Mouse (Mus musculus): ENCODE data around the gene Mical2. TPM values are rescaled to one million over a fixed set of nuclear protein-coding genes. Genes with fewer than 3 reads are reported as not detected.

The Mical2 gene
- total and polyA plus RNA-seq, 3 experiments, result not detected

DNA sequence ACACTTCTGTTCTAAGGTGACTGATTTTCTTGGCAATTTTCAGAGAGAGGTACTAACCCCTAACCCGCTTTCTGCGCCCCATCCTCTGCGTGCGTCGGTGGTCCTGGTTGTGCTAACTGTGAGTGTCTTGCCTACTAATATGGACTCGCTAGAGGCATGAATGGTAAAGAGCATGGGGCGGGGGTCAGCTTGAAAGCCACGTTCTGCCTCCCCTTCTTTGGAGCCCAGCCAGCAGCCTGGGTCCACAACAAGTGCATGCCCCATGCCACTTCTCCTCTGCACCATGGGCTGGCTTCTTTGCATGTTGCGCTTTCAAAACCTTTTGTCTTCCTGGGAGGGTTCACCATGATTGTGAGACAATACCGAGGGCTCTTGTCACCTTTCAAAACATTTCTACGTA, 128.3 kb downstream of the Mical2 start:
- dilution Hi-C loops (cut with MboI; ENCODE audit: extremely low pct_ligation_motif_present, extremely low pct_unique_long_range_greater_than_20kb, low sequenced_read_pairs), result no loop called here
- no peak for DNase-seq (ENCODE audit: extremely low read depth)
- H3K4me3 ChIP-seq (replicated peaks in 1 of 3; ENCODE audit: low read depth in 2 of 3, low read length in 2 of 3, poor library complexity in 1 of 3), result no peak overlapping the region
- H3K9me3 ChIP-seq (replicated peaks; ENCODE audit: low read length), result peaks cover 8% of the 10 kb centered on the region
- no peak overlapping the region for H3K27ac ChIP-seq (ENCODE audit: insufficient read depth, low read depth)
- H3K79me2 ChIP-seq (replicated peaks; ENCODE audit: control insufficient read depth, extremely low read depth, insufficient read depth, poor library complexity, severe bottlenecking), result no peaks in the 10 kb centered on the region
- no peak for TF ChIP-seq ZKSCAN1 (IDR thresholded peaks at IDR 0.05; ENCODE audit: borderline replicate concordance, low read depth, low read length)
- no peak for TF ChIP-seq E2F4 (IDR thresholded peaks at IDR 0.05; ENCODE audit: insufficient replicate concordance, low read depth, low read length)
- no peak for TF ChIP-seq TCF12 (IDR thresholded peaks at IDR 0.05; ENCODE audit: low read depth, low read length)
- TF ChIP-seq MAX (IDR thresholded peaks at IDR 0.05; ENCODE audit: low read length), result no peak
- TF ChIP-seq CTCF (conservative IDR thresholded peaks at IDR 0.05 in 1 of 2, IDR thresholded peaks at IDR 0.05 in 1 of 2; ENCODE audit: low read depth in 2 of 2, low read length in 2 of 2), result no peak
- TF ChIP-seq GABPA (IDR thresholded peaks at IDR 0.05; ENCODE audit: insufficient replicate concordance, low read depth, low read length), result no peak
- TF ChIP-seq TBP (conservative IDR thresholded peaks at IDR 0.05; ENCODE audit: low read depth, low read length), result no peak
- TF ChIP-seq BHLHE40 (IDR thresholded peaks at IDR 0.05; ENCODE audit: low read depth, low read length), result no peak
- TF ChIP-seq JUND (conservative IDR thresholded peaks at IDR 0.05; ENCODE audit: low read depth, low read length), result no peak
- no peak for TF ChIP-seq ELF1 (IDR thresholded peaks at IDR 0.05; ENCODE audit: low read depth, low read length)
- no peak for TF ChIP-seq MAZ (IDR thresholded peaks at IDR 0.05; ENCODE audit: low read depth, low read length)
- TF ChIP-seq USF1 (IDR thresholded peaks at IDR 0.05; ENCODE audit: low read depth, low read length), result no peak
- TF ChIP-seq CHD1 (IDR thresholded peaks at IDR 0.05; ENCODE audit: low read depth, low read length), result no peak
- no peak for TF ChIP-seq NELFE (IDR thresholded peaks at IDR 0.05; ENCODE audit: low read depth, low read length)
- TF ChIP-seq ZNF384 (IDR thresholded peaks at IDR 0.05; ENCODE audit: low read depth, low read length), result no peak
- no peak overlapping the region for H3K4me2 ChIP-seq (ENCODE audit: insufficient read depth, low read depth, poor library complexity, severe bottlenecking)
- peaks cover 64% of the 10 kb centered on the region for H3K27me3 ChIP-seq (replicated peaks)
- H3K9ac ChIP-seq (ENCODE audit: insufficient read depth, low read depth), result no peak overlapping the region
- no peaks in the 10 kb centered on the region for H3K36me3 ChIP-seq (replicated peaks in 1 of 2; ENCODE audit: control insufficient read depth in 1 of 2, insufficient read depth in 1 of 2, low read length in 1 of 2)
- H3K4me1 ChIP-seq (ENCODE audit: control insufficient read depth in 1 of 2, insufficient read depth in 2 of 2), result no peaks in the 10 kb centered on the region
- in situ Hi-C loops (cut with MboI; ENCODE audit: low pct_ligation_motif_present, low pct_unique_long_range_greater_than_20kb, low sequenced_read_pairs), result no loop called here

DNA sequence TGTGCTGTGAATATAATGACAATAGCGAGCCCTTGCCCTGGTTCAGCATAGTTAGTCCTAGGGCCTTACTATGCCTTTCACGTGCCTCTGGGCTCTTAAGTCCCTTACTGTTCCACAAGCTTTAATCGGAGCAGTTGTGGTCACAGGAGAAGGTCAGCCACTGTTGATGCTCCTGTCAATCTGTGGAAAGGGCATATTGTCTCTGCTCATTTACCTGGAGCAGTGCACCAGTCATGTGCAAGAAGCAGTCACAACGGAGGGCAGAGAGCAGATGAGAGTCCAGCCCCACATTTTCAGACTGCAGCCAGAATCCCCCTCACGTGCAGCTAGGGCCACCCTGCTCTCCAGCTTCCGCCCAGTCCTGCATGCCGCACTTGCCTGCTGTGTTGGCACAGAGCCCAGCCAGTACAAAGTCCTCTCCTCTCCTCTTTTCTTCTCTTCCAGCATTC, 128.9 kb downstream of the Mical2 start:
- H3K9ac ChIP-seq (ENCODE audit: insufficient read depth, low read depth), result no peak overlapping the region
- dilution Hi-C loops (cut with MboI; ENCODE audit: extremely low pct_ligation_motif_present, extremely low pct_unique_long_range_greater_than_20kb, low sequenced_read_pairs) (no loop called here), in situ Hi-C loops (cut with MboI; ENCODE audit: low pct_ligation_motif_present, low pct_unique_long_range_greater_than_20kb, low sequenced_read_pairs) (no loop called here)
- H3K36me3 ChIP-seq (replicated peaks in 1 of 2; ENCODE audit: control insufficient read depth in 1 of 2, insufficient read depth in 1 of 2, low read length in 1 of 2), result no peaks in the 10 kb centered on the region
- H3K27me3 ChIP-seq (replicated peaks), result peaks cover 61% of the 10 kb centered on the region
- DNase-seq (ENCODE audit: extremely low read depth), result no peak
- no peaks in the 10 kb centered on the region for H3K4me1 ChIP-seq (ENCODE audit: control insufficient read depth in 1 of 2, insufficient read depth in 2 of 2)
- H3K27ac ChIP-seq (ENCODE audit: insufficient read depth, low read depth), result no peak overlapping the region
- H3K4me2 ChIP-seq (ENCODE audit: insufficient read depth, low read depth, poor library complexity, severe bottlenecking), result no peak overlapping the region
- no peak overlapping the region for H3K4me3 ChIP-seq (replicated peaks in 1 of 3; ENCODE audit: low read depth in 2 of 3, low read length in 2 of 3, poor library complexity in 1 of 3)
- H3K79me2 ChIP-seq (replicated peaks; ENCODE audit: control insufficient read depth, extremely low read depth, insufficient read depth, poor library complexity, severe bottlenecking), result no peaks in the 10 kb centered on the region
- peaks cover 2% of the 10 kb centered on the region for H3K9me3 ChIP-seq (replicated peaks; ENCODE audit: low read length)
- TF ChIP-seq MAX (IDR thresholded peaks at IDR 0.05; ENCODE audit: low read length), result no peak
- no peak for TF ChIP-seq IRF4 (IDR thresholded peaks at IDR 0.05; ENCODE audit: low read depth, low read length)
- no peak for TF ChIP-seq SIN3A (IDR thresholded peaks at IDR 0.05; ENCODE audit: low read length)
- no peak for TF ChIP-seq POLR2A (IDR thresholded peaks at IDR 0.05; ENCODE audit: low read depth, low read length)
- TF ChIP-seq TCF12 (IDR thresholded peaks at IDR 0.05; ENCODE audit: low read depth, low read length), result no peak
- no peak for TF ChIP-seq MYC (IDR thresholded peaks at IDR 0.05; ENCODE audit: low read depth, low read length)
- TF ChIP-seq KAT2A (IDR thresholded peaks at IDR 0.05; ENCODE audit: insufficient replicate concordance, low read length), result no peak
- no peak for TF ChIP-seq UBTF (IDR thresholded peaks at IDR 0.05; ENCODE audit: low read depth, low read length)
- no peak for TF ChIP-seq E2F4 (IDR thresholded peaks at IDR 0.05; ENCODE audit: insufficient replicate concordance, low read depth, low read length)
- TF ChIP-seq MEF2A (IDR thresholded peaks at IDR 0.05; ENCODE audit: borderline replicate concordance, low read depth, low read length), result no peak
- TF ChIP-seq NRF1 (IDR thresholded peaks at IDR 0.05; ENCODE audit: low read depth, low read length), result no peak
- no peak for TF ChIP-seq JUND (conservative IDR thresholded peaks at IDR 0.05; ENCODE audit: low read depth, low read length)
- TF ChIP-seq ZC3H11A (IDR thresholded peaks at IDR 0.05; ENCODE audit: low read depth, low read length), result no peak
- TF ChIP-seq TBP (conservative IDR thresholded peaks at IDR 0.05; ENCODE audit: low read depth, low read length), result no peak
- no peak for TF ChIP-seq HCFC1 (IDR thresholded peaks at IDR 0.05; ENCODE audit: low read depth, low read length)
- TF ChIP-seq CHD1 (IDR thresholded peaks at IDR 0.05; ENCODE audit: low read depth, low read length), result no peak
- TF ChIP-seq ELF1 (IDR thresholded peaks at IDR 0.05; ENCODE audit: low read depth, low read length), result no peak
- no peak for TF ChIP-seq MAFK (IDR thresholded peaks at IDR 0.05; ENCODE audit: insufficient replicate concordance, low read length)

Measured in CH12.LX (cell line).